Mouse (Mus musculus): ENCODE results near the gene Nxpe3.

DNA sequence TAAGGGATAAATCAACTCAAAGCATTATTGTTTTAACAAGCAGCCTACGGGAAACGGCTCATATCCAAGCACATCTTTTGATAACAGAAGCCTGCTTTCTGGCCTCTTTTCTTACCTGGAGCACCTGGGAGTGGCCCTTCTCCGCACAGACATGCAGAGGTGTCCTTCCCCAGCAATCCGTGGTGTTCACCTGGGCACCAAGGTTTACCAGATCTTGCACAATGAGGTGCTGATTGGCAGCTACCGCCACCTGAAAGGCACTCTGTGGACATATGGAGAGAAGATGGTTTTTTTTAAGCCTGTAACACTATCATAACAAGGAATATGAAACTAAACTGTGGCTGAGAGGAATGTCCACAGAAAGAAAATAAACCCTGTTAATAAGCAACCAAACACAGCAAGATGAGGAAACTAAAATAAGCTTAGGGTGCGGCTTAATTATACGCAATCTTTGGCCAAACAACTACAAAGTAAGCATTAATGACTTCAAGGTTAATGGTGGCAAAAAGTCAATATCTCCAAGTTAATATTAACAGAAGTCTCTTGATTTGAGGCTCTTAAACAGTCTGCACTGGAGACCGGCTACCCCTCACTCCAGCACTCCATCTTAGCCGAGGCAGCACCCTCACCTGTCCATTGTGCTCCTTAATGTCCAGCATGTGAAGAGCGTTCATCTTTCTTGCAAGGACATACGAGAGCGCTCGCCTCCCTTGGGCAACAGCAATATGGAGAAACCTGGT lies 78.7 kb downstream of the Nxpe3 start:
- peak; percentile 42; the same call in 1 of the 2 replicates for TF ChIP-seq POLR2A (IDR thresholded peaks at IDR 0.05; ENCODE audit: low read depth, low read length)
- TF ChIP-seq CTCF (IDR thresholded peaks at IDR 0.05; ENCODE audit: extremely low read depth, insufficient read length, insufficient replicate concordance, low read depth, low read length): no peak
